Mouse (Mus musculus) MEL (cell line): ENCODE measurements around the gene Upf1. TPM values are rescaled to one million over a fixed set of nuclear protein-coding genes. Genes with fewer than 3 reads are reported as not detected.

Experiments
- DNase-seq: peaks from one replicate; pipeline ENCODE4 v3.0.0; 2011; ENCODE audit warnings: low read depth, low spot score
- H3K27ac ChIP-seq: 2 replicates; pipeline ENCODE4 v1.5.1; 2012; ENCODE audit warnings: low read depth, mild to moderate bottlenecking, control low read depth, low read length, moderate library complexity; ENCODE audit not compliant: control insufficient read depth
- H3K27me3 ChIP-seq, 2 experiments: fragments of 150-350 bp in 1 of 2; sonication (generic) in 1 of 2; 2 replicates each; pipeline ENCODE4 v1.6.1; 2012; ENCODE audit warnings: low read length in 2 of 2, mild to moderate bottlenecking in 2 of 2, improper control_type of control experiment in 1 of 2, moderate library complexity in 1 of 2; ENCODE audit not compliant: insufficient read depth in 2 of 2, control insufficient read depth in 1 of 2
- H3K36me3 ChIP-seq, 2 experiments: 2 replicates each; pipeline ENCODE4 v1.6.1; 2012 to 2014; ENCODE audit warnings: low read length in 2 of 2, improper control_type of control experiment in 1 of 2, inconsistent platforms in 1 of 2, mild to moderate bottlenecking in 1 of 2; ENCODE audit not compliant: insufficient read depth in 2 of 2, control insufficient read depth in 1 of 2
- H3K4me1 ChIP-seq, 2 experiments: fragments of 150-350 bp in 1 of 2; sonication (generic) in 1 of 2; 2 replicates each; pipeline ENCODE4 v1.6.1; 2012; ENCODE audit warnings: low read length in 2 of 2, improper control_type of control experiment in 1 of 2, mild to moderate bottlenecking in 1 of 2; ENCODE audit not compliant: insufficient read depth in 2 of 2, control insufficient read depth in 1 of 2
- H3K4me3 ChIP-seq, 2 experiments: fragments of 150-350 bp in 1 of 2; sonication (generic) in 1 of 2; 2 replicates each; pipeline ENCODE4 v1.5.1; 2012; ENCODE audit warnings: low read depth in 2 of 2, low read length in 2 of 2, mild to moderate bottlenecking in 2 of 2, moderate library complexity in 2 of 2, control low read depth in 1 of 2, improper control_type of control experiment in 1 of 2; ENCODE audit not compliant: control insufficient read depth in 1 of 2, insufficient read depth in 1 of 2
- H3K79me2 ChIP-seq: 2 replicates; pipeline ENCODE4 v1.6.1; 2012; ENCODE audit warnings: mild to moderate bottlenecking, low read length, moderate library complexity; ENCODE audit not compliant: control insufficient read depth, poor library complexity, insufficient read depth
- H3K9ac ChIP-seq: 2 replicates; pipeline ENCODE4 v1.6.1; 2012; ENCODE audit warnings: low read depth, mild to moderate bottlenecking, control low read depth, low read length, moderate library complexity; ENCODE audit not compliant: control insufficient read depth, poor library complexity, severe bottlenecking
- H3K9me3 ChIP-seq: fragments of 150-350 bp; sonication (generic); replicated peaks from 2 replicates; pipeline ENCODE4 v1.6.1; 2012; ENCODE audit warnings: mild to moderate bottlenecking, low read length, improper control_type of control experiment, moderate library complexity; ENCODE audit not compliant: insufficient read depth
- CTCF ChIP-seq, 3 experiments: IDR thresholded peaks in 2 of 3; conservative IDR thresholded peaks in 1 of 3; 2 replicates each; pipeline ENCODE4 v1.5.1; 2011 to 2012; ENCODE audit warnings: low read length in 3 of 3, low read depth in 2 of 3, mild to moderate bottlenecking in 2 of 3, improper control_type of control experiment in 1 of 3, inconsistent platforms in 1 of 3, mixed read lengths in 1 of 3, moderate library complexity in 1 of 3; ENCODE audit not compliant: control insufficient read depth in 1 of 3, insufficient read depth in 1 of 3, poor library complexity in 1 of 3, severe bottlenecking in 1 of 3
- E2F4 ChIP-seq: IDR thresholded peaks from 2 replicates; pipeline ENCODE4 v1.6.1; 2011; ENCODE audit warnings: low read depth, low read length, improper control_type of control experiment, borderline replicate concordance
- ELF1 ChIP-seq: IDR thresholded peaks from 2 replicates; pipeline ENCODE4 v1.6.1; 2014; ENCODE audit warnings: low read depth, mild to moderate bottlenecking, inconsistent platforms, low read length, improper control_type of control experiment, moderate library complexity
- EP300 ChIP-seq, 2 experiments: IDR thresholded peaks; 2 replicates each; pipeline ENCODE4 v1.6.1; 2011; ENCODE audit warnings: improper control_type of control experiment in 2 of 2, low read length in 2 of 2, low read depth in 1 of 2, mild to moderate bottlenecking in 1 of 2
- GABPA ChIP-seq: IDR thresholded peaks from 2 replicates; pipeline ENCODE4 v1.6.1; 2012; ENCODE audit warnings: low read depth, mild to moderate bottlenecking, inconsistent platforms, low read length, improper control_type of control experiment, moderate library complexity
- GATA1 ChIP-seq: IDR thresholded peaks from 2 replicates; pipeline ENCODE4 v1.6.1; 2011; ENCODE audit warnings: low read depth, low read length, improper control_type of control experiment
- HCFC1 ChIP-seq: IDR thresholded peaks from 2 replicates; pipeline ENCODE4 v1.6.1; 2012; ENCODE audit warnings: low read depth, mild to moderate bottlenecking, inconsistent platforms, low read length, improper control_type of control experiment, moderate library complexity
- KAT2A ChIP-seq: conservative IDR thresholded peaks from 2 replicates; pipeline ENCODE4 v1.6.1; 2012; ENCODE audit warnings: low read depth, low read length, improper control_type of control experiment, inconsistent platforms
- MAFK ChIP-seq: IDR thresholded peaks from 2 replicates; pipeline ENCODE4 v1.6.1; 2011; ENCODE audit warnings: low read depth, mild to moderate bottlenecking, low read length, improper control_type of control experiment, borderline replicate concordance
- MAZ ChIP-seq: IDR thresholded peaks from 2 replicates; pipeline ENCODE4 v1.6.1; 2012; ENCODE audit warnings: low read depth, mild to moderate bottlenecking, inconsistent platforms, low read length, improper control_type of control experiment
- MEF2A ChIP-seq: IDR thresholded peaks from 2 replicates; pipeline ENCODE4 v1.6.1; 2014; ENCODE audit warnings: low read depth, mild to moderate bottlenecking, inconsistent platforms, low read length, improper control_type of control experiment; ENCODE audit not compliant: poor library complexity, insufficient replicate concordance, severe bottlenecking; ENCODE audit errors: extremely low read depth
- NELFE ChIP-seq: IDR thresholded peaks from 2 replicates; pipeline ENCODE4 v1.6.1; 2011; ENCODE audit warnings: low read depth, low read length, improper control_type of control experiment
- NRF1 ChIP-seq: IDR thresholded peaks from 2 replicates; pipeline ENCODE4 v1.6.1; 2014; ENCODE audit warnings: low read depth, mild to moderate bottlenecking, inconsistent platforms, low read length, improper control_type of control experiment, moderate library complexity; ENCODE audit not compliant: poor library complexity, insufficient read depth, severe bottlenecking
- POLR2A ChIP-seq, 2 experiments: IDR thresholded peaks; 2 replicates each; pipeline ENCODE4 v1.6.1; 2011 to 2012; ENCODE audit warnings: low read length in 2 of 2, mild to moderate bottlenecking in 2 of 2, control low read depth in 1 of 2, improper control_type of control experiment in 1 of 2, low read depth in 1 of 2, moderate library complexity in 1 of 2; ENCODE audit not compliant: control insufficient read depth in 1 of 2, insufficient read depth in 1 of 2, poor library complexity in 1 of 2
- RCOR1 ChIP-seq: IDR thresholded peaks from 2 replicates; pipeline ENCODE4 v1.6.1; 2012; ENCODE audit warnings: low read depth, mild to moderate bottlenecking, inconsistent platforms, low read length, improper control_type of control experiment
- TBP ChIP-seq: IDR thresholded peaks from 2 replicates; pipeline ENCODE4 v1.8.0; 2011; ENCODE audit warnings: low read depth, low read length, improper control_type of control experiment
- TCF12 ChIP-seq: IDR thresholded peaks from 2 replicates; pipeline ENCODE4 v1.6.1; 2014; ENCODE audit warnings: low read depth, mild to moderate bottlenecking, inconsistent platforms, low read length, improper control_type of control experiment, moderate library complexity
- USF1 ChIP-seq: IDR thresholded peaks from 2 replicates; pipeline ENCODE4 v1.6.1; 2014; ENCODE audit warnings: low read depth, mild to moderate bottlenecking, inconsistent platforms, low read length, improper control_type of control experiment, moderate library complexity
- ZKSCAN1 ChIP-seq: IDR thresholded peaks from 2 replicates; pipeline ENCODE4 v1.6.1; 2012; ENCODE audit warnings: low read depth, mild to moderate bottlenecking, inconsistent platforms, low read length, improper control_type of control experiment, moderate library complexity
- polyA plus RNA-seq, 2 experiments: library from polyadenylated mRNA; stranded (reverse) in 1 of 2; unstranded in 1 of 2; fragments of >175 nt in 1 of 2; fragments of >200 nt in 1 of 2; gene quantifications; 2 replicates each; pipeline versions ENCODE4 v1.2.1 to v1.2.4; 2012; ENCODE audit warnings: low replicate concordance in 2 of 2, low read depth in 1 of 2; ENCODE audit not compliant: insufficient read length in 2 of 2, insufficient read depth in 1 of 2, missing spikeins in 1 of 2
- total RNA-seq: library from RNA; depleted of rRNA; stranded (reverse); fragments of 300-350 nt; gene quantifications from 2 replicates; pipeline ENCODE4 v1.2.3, GENCODE M21; 2012

The Upf1 gene
- total and polyA plus RNA-seq, 3 experiments: 55.4 to 289 (median 89.5) TPM

DNA sequence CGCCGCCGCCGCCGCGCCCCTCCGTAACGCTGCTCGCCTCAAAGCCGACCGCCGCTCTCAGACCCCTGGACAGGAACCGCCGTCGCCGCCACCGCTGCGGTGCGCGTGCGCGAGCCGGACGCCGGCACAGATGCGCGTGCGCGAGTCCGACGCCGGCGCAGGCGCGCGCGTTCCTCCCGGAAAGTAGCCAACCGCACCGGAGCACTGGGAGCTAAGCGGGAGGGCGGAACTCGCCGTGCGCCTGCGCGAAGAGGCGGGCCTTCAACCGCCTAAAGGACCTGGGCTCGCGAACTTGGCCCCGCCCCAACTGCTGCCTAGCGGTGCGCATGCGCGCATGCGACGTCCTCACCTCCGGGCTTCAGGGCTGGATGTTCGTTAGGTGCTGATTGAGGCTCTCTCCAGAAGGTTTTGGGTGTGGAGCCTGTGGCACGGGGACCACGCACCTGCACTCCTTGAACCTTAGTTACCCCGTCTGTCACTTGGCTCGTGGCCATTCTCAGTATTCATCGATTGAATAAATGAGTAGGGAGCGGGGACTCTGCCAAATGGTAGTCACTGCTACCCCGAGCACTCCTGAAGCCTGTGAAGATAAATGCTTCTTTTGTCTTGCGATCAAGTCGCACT, at the start of gene Upf1 (continued):
- TF ChIP-seq RCOR1 (no peak), ZKSCAN1 (no peak), E2F4 (no peak)

DNA sequence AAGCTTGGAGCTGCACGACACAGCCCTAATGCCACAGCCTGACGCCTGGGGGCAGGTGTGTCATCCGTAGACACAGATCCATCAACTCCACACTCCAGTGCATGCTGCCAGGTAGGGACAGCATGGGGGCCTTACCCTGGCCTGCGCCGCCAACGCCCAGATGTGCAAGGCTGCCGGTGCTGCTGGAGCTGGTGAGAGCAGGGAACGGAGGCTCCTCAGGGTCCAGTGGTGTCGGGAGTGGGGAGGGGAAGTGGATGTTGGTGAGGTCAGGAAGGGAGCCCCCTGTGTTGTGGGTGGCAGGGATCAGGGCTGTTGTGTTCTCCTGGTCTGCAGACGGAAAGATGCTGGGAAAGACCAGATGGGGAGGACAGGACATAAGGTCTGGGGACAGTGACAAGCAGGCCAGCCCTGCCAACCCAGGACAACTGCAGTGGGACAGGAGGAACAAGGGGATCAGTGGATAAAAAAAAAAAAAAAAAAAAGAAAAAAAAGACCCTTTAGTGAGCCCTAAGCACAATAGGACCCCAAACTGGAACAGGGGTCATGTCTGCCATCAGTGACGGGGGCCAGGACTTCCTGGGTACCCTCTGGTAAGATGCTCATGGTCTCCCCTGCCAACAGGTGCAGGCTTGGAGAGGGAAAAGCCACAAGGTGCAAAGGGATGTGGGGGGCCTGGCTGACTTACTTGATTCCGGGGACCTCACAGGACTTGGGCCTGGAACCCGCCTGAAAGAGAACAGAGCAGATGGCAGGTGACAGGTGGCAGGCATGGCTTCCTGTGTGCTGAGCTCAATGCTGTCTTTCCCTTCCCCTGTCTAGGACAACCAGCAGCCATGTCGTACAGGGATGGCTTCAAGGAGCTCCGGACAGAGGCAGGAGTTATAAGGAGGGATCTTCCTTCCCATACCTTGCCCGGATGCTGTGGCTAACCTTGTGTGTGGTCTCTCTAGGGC, 44.8 kb upstream of the Upf1 start:
- H3K27me3 ChIP-seq: no peaks in the 10 kb centered on the region
- no peaks in the 10 kb centered on the region for H3K79me2 ChIP-seq
- H3K27ac ChIP-seq: no peak overlapping the region
- no peak for DNase-seq
- H3K4me3 ChIP-seq: no peak overlapping the region
- no peaks in the 10 kb centered on the region for H3K36me3 ChIP-seq
- no peaks in the 10 kb centered on the region for H3K4me1 ChIP-seq
- H3K9me3 ChIP-seq: no peaks in the 10 kb centered on the region
- H3K9ac ChIP-seq: no peak overlapping the region
- TF ChIP-seq GATA1 (no peak), TBP (no peak), NELFE (no peak), USF1 (no peak), RCOR1 (no peak), ELF1 (no peak), MAZ (no peak), EP300 (IDR thresholded peaks at IDR 0.05; ENCODE audit: low read depth in 1 of 2, low read length in 2 of 2) (no peak), KAT2A (no peak), TCF12 (no peak), MAFK (no peak), POLR2A (IDR thresholded peaks at IDR 0.05; ENCODE audit: control insufficient read depth in 1 of 2, insufficient read depth in 1 of 2, low read depth in 1 of 2, low read length in 2 of 2, poor library complexity in 1 of 2) (no peak), HCFC1 (no peak), MEF2A (no peak), NRF1 (no peak), GABPA (no peak), CTCF (IDR thresholded peaks at IDR 0.05 in 2 of 3, conservative IDR thresholded peaks at IDR 0.05 in 1 of 3; ENCODE audit: control insufficient read depth in 1 of 3, insufficient read depth in 1 of 3, low read depth in 2 of 3, low read length in 3 of 3, poor library complexity in 1 of 3, severe bottlenecking in 1 of 3) (no peak)
- TF ChIP-seq, all 39 proteins: peak for 0
